Mouse (Mus musculus) lung, postnatal 25 days (tissue): ENCODE data around the gene Olfr279.
"Not testable (repeated sequence)": the region's sequence is repeated elsewhere in the genome, so short reads cannot be mapped to it uniquely, and the experiment has no call there.

ENCODE experiments used
- DNase-seq: peaks from one replicate; pipeline ENCODE4 v3.0.0; 2022; ENCODE audit warnings: low spot score

The Olfr279 gene

DNA sequence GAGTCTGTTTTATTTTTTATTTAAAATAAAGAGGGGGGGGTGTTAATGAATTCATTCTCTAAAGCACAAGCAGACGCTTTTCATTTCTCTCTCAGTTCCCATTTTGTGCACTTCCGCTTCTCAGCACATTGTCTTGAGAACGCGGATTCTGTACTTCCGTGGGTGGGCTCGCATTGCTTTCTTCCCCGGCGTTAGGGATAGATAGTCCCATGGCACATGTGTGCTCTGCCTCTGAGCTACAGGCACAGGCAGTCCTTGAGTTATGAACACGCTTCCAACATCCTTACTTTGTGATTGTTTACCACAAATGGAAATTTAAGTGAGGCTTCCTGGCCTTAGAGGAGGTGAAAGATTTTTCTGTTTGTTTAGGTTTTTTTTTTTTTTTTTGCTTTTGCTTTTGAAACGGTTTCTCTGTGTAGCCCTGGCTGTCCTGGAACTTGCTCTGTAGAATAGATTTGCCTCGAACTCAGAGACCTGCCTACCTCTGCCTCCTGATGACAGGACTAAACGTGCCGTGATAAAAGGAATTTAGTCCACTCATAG is 19.3 kb downstream of the Olfr279 start:
- peak; percentile 52 for DNase-seq

DNA sequence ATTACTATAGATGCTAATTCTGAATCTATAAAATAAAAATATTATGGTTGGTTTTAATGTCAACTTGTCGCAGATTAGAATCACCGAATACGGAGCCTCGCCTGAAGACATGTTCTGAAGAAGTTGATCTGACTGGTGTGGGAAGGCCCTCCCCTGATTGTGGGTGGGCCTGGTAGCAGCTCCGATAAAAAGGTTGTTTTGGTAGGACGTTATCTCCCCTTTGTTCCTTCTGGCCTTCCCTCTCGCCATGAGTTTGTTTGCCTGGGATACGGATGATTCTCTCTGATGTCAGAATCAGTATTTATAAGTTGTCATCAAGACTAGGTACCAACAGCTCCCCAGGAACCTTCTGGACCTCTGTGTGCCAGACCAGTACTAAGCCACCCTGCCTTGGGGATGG is 20.0 kb downstream of the Olfr279 start:
- DNase-seq = no peak

DNA sequence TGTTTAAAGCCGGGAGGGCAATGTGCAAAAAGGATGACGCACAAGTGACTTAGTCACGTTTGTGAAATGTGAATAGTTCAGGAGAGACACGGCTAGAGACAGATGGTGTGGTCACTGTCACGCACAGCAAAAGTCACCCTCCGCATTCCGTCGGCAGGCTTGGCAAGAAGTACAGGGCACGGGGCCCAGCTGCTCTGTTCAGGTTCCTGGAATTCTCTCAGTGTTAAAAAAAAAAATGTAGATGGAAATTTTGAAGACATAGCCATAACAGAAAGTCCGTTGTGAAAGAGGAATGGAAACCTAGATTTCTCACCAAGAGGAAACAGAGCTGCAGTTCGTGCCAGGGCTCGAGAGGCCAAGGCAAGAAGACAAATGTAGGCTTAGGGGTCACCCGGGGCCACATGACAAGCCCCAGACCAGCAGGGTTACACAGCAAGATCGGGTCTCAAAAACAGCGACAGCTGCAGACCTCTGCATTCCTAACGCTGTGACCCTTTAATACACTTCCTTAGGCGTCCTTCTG is 20.7 kb downstream of the Olfr279 start:
- peak; percentile 57 for DNase-seq

- DNase-seq = not testable (repeated sequence)
Observed at GRCm38 (mm10) chr15:98513676-98514075, 21.5 kb downstream of the Olfr279 start.

GRCm38 (mm10) chr15:98514146-98514545 is 21.9 kb downstream of the Olfr279 start:
- DNase-seq = no peak

DNA sequence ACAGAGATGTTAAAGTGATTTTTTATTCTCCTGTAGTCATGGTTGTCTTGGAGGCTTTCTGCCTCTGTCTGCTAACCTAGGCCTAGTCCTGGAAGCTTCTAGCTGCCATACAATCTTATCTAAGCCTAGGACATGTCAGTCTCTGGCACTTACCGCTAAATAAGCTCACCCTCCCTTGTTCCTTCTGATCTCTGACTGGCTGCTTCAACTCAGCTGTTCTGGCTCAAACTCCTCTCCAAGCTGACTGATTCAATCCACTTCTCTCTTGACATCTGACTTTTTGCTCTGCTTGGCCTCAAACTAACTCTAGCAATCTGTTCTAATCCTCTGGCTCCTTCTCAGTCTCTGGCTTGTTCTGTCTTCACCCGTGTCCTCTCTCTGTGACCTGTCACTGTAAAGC is 22.6 kb downstream of the Olfr279 start:
- not testable (repeated sequence) for DNase-seq

DNA sequence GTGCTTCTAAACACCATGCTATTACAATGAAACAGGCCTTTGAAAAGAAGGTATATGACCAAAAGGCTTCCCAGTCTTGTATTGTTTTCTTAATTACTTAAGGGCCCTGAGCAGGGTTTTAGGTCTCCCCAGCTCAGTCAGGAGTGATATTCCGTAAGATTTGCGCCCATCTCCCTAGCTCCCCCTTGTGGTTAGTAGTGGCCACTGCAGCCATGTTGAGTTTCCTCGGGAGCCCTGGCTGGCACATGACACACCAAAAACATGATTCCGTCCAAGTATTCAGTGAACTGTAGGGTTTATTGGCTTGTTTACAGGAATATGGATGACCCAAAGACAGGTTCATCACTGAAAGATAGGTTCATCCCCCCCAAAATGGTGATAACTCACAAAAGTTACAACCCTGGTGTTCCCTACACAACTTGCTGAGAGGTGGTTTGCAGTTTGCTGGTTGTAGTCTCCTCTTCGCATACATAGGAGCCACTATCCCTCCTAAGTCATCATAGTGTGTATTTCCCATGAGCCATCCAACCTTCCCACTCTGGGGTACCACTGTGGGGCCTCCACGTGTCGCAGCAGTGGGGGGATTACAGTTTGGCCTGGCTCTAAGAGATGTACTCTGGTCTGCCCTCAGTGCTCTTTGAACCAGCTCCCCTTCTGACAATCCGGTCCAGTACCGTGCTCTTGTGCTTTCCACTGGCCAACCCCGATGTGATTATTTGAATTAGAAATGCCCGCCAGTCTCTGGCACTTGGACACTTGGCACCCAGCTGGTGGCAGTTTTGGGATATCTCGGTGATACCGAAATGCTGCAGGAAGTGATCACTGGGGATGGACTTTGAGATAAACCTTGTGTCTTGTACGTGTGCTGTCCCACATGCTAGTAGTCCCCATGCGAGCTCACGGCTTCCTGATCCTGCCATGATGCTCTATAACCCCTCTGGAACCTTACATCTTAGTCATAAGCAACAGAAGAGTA is 25.5 kb downstream of the Olfr279 start:
- peak; percentile 52 for DNase-seq

DNA sequence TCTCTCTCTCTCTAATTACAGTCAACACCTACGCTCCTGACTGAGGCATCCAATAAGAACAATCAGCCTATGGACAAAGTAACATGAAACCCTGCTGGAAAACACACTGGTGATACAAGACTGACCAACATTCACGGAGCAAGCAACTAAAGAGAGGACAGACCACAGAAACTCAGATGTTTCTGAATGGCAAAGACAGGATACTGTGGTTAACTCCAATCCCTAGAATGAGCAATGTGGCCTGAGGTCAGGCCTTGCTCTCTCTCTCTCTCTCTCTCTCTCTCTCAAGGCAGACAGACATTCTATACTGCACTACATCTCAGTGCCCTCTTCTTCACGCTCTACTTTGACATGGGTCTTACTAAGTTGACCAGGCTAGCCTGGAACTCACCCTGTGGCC is 29.0 kb downstream of the Olfr279 start:
- no peak for DNase-seq

GRCm38 (mm10) chr15:98526057-98526456 is 33.9 kb downstream of the Olfr279 start:
- DNase-seq = no peak

DNA sequence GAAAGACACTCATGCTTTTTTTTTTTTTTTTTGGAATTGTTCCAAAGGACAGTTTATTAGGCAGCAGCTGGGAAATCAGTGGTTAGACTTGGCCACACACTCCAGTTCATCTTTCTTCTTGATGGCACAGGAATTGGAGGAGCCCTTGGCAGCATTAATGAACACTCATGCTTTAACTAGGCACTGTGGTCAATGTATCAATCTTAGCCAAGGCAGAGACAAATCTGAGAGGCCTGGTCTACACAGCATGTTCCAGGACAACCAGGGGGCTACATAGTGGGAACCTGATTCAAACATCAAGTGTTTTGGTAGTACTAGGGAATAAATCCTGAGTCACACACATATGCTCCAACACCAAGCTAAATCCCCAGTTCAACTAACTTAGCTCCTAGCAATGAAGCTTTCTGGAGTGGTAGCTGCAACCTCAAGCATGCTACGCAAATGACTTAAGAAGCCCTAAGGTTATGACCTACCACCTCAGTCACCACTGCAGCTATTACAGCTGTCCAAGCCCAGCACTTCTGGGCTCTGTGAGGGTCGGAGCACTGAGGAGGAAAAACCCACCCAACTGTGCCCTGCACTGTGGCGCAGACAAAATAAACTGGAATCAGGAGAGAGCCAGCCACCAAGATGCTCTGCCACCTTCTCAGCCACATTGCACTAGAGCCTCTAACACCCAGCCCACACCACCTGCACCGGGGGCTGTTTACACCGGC is 35.0 kb downstream of the Olfr279 start:
- DNase-seq = no peak

DNA sequence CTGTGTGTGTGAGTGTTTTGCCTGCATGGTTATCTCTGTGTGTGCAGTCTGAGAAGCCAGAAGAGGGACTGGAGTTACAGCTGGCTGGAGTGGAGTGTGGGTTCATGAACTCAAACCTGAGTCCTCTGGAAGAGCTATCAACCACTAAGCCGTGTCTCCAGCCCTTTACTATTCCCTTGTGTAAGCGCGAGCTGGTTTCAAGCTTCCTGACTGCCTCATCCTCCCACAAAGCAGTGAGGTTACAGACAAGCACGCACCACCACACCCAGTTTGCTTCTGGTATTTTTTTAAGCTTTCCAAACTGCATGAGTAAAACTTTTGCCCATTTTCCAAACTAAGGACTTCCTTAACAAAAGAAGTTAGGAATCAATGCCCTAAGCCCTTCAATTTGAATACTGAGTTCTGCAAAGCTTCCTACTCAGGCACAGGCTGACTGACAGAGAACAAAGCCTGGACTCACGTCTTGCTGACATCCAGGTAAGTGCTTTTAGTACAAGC is 35.9 kb downstream of the Olfr279 start:
- DNase-seq = no peak

DNA sequence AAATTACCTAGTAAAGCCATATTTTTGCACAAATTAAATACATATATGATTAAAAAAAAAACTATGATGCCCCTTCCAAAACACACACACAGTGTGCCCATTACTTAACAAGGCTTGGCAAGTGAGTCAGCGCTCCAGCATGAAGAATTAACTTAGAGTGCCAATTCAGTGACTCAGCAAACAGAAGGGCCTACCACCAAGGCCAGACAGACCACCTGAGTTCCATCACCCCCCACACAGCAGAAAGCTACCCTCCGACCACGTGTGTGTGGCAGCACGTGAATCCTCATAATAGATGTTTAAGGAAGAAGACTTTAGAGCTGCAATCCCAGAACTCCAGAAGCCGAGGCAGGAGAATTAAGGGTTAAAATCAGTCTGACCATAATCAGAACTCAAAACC is 40.1 kb downstream of the Olfr279 start:
- no peak for DNase-seq

DNA sequence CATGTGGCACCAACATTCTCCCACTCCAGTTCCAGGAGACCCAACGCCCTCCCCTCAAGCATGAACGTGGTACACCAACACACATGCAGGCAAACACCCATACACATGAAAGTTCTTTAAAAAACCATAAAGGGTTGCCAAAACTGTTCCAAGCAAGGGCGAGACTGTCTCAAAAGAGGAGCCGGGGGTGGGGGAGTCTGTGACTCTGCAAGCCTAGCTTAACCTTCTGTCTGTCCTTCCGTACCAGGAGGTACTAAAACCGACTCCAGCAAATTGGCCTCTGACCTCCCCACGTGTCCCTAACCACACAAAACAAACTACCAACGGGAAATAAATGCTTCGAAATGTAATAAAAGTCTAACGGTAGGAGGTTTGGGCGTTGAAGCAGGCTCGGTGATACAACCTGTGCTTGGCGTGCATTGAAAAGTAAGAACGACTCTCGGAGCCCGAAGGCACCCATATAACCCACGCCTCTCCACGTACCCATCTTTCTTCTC is 40.9 kb downstream of the Olfr279 start:
- no peak for DNase-seq

DNA sequence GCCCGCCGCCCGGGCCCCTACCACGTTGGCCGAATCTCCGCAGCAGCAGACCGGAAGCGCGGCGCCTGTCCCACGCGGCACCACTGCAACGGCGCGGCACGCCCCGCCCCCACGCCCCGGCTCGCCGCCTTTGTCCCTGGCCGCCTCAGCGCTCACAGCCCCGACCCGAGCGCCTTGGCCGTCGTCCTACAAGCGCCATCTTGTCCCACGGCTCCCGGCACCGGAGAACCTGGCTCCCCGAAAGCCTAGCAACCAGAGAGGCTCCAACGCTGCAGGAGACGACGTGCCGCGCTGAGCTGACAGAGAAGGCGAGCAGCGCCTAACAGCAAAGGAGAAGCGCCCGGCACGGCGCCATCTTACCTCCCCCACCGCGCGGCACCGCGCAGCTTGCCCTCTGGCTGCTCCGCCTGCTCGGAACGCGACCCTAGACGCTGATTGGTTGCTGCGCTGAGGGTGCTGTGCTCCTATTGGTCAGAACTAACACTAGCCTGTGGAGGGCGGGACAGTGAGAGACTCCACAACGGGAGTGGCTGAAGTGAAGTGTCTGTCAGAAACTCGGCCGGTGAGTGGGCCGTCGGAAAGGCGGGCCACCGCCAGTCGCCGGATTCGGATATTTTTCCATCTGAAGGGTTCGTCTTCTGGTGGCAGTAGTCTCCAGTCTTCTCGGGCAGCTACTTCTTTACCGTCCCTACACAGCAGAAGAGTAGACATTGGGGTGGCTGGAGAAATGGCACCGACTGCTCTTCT is 41.9 kb downstream of the Olfr279 start, which contains the start of gene Kansl2:
Gene Kansl2, minus strand, starts transcription at position 384 of the 747 bp plus-strand sequence.
- DNase-seq = peak; percentile 99

GRCm38 (mm10) chr15:98535921-98536320 is 43.7 kb downstream of the Olfr279 start:
- DNase-seq = no peak

- no peak for DNase-seq
Observed at GRCm38 (mm10) chr15:98536828-98537510, 44.8 kb downstream of the Olfr279 start.

- no peak for DNase-seq
Observed at GRCm38 (mm10) chr15:98537923-98538322, 45.7 kb downstream of the Olfr279 start.

- no peak for DNase-seq
Observed at GRCm38 (mm10) chr15:98541064-98541463, 48.9 kb downstream of the Olfr279 start.

DNA sequence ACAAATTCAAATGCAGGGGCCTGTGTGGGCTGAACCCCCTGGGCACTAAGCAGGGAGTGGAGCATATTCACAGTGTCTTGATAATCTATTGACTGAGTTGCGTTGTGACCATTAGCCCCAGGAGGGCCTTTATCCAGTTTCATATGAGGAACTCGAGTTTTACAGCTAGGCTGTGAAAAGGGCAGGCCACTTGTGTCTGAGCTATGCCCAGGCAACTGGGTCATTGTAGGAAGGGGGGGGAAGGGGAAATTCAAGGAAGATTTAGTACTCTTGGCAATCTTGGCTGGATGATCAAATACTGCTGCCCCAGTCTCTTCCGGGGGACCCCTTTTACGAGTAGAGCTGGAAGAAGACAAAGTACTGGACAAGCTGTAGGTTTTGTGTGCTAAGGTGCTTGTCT is 51.1 kb downstream of the Olfr279 start:
- no peak for DNase-seq

DNA sequence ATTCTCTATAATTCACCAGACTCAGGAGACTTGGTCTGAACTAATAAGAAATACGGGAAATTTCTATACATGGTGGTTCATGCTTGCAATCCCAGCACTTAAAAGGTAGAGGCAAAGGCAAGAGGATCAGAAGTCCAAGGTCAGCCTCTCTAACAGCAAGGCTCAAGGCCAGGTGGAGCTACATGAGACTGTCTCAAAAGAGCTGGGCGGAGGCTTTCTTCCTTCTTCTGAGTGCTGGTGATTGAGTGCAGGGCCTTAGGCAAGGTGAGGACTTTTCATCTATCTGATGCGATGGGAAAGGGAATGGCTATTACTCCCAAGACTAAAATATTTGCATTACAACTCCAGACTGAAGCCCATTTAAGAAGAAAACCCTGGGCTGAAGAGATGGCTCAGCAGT is 52.9 kb downstream of the Olfr279 start:
- DNase-seq = no peak

DNA sequence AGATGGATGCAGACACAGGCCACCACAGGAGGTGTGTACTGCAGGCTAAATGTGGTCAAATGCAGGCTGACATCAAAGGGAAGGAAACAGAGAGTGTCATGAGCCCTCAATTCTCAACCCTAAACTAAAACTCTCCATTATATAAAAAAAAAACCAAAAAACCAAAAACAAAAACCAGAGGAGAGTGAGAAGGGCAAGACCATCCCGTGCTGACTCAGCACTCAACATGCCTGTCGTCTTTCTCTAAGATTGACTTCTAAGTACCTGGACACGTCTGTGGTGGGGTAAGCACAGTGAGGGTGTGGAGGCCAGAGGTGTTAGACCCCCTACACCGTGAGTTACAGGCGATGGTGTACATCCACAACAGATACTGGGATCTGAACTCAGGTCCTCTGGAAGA is 54.6 kb downstream of the Olfr279 start:
- no peak for DNase-seq
